Mouse (Mus musculus): Measurements from ENCODE around the gene Sorcs3.

Gene Sorcs3

DNA sequence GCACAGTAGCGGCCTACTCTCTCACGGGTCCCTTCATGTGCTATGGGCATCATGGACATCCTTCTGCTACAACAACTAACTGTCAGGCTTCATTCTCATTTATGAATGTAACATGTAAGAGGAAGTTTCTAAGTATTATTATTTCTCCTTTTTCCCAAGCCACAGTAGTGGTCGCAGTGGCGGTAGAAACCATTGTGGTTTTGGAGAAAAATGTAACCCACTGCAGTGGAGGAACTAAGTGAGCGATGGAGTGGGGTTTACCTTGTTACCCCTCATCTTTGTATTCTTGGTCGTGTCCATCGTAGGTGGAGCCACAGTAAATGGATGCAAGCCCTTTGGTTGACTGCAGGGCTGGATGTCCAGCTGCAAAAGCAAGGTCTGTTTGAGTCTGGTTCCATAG is 318.0 kb downstream of the Sorcs3 start:
- DNase-seq (ENCODE audit: low read depth, low spot score), result no peak

DNA sequence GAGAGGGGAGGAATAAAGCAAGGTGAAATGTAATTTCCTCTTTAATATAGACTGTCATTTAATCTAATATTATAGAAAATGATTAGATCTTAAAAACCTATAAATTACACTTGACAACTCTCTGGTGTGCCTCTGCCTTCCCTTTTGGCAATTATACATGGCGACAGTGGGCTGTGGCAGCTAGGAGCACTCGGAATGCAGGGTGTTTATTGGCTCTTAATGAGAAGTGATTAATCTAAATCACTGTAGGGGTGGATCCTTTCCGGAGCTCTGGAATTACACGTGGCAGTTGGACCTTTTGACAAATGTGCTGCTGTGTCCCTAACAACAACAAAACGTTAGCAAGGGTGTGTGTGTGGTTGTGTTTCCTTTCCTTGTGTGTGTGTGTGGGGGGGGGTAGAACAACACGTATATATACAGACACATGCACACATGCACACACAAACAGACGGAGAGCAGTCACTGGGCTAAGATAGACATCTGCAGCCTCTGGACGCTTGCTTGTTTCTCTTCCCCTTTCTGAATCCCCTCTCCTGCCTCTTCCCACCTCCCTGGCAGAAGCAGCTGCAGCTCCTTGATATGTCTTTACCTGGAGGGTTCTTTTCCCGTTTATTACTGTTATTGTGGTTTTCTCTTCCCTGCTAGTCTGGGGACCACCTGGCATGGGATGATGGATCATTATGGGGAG is 318.8 kb downstream of the Sorcs3 start:
- no peak for DNase-seq (ENCODE audit: low read depth, low spot score)

DNA sequence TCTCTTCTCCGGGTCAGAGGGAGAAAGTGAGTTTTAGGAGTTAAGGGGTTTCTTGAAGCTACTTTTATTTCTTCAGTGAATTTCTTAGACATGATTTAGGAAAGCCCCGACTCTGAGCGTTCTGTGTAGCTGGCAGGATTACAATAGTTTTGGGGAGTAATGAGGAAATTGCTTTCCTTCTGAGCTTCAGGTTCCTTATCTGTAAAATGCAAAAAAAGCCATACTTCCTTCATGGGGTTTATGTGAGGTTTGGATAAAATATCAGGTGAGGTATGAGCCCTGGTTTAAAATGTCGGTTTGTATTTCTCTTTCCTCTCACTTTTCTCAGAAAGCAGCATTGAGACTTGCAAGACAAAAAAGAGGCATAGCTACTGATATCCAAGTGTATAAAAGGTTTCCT is 327.8 kb downstream of the Sorcs3 start:
- no peak for DNase-seq (ENCODE audit: low read depth, low spot score)

DNA sequence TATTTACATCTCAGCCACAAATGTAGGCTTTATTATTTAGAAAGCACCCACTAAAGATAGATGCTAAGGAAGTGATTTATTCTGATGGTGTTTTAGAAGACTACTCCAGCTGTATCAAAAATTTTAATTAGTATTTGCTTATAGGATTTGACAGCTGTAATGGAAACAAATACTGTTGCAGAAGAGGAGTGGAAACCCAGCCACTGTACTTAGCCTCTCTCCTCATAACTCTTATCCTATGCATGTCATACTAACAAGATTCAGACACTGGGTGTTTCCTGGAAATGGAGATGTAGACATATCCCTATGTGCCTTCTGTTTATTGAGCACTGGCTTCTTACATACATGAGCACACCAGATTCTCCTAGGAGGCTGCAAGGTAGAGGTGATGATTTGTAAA is 338.5 kb downstream of the Sorcs3 start:
- no peak for DNase-seq (ENCODE audit: low read depth, low spot score)

DNA sequence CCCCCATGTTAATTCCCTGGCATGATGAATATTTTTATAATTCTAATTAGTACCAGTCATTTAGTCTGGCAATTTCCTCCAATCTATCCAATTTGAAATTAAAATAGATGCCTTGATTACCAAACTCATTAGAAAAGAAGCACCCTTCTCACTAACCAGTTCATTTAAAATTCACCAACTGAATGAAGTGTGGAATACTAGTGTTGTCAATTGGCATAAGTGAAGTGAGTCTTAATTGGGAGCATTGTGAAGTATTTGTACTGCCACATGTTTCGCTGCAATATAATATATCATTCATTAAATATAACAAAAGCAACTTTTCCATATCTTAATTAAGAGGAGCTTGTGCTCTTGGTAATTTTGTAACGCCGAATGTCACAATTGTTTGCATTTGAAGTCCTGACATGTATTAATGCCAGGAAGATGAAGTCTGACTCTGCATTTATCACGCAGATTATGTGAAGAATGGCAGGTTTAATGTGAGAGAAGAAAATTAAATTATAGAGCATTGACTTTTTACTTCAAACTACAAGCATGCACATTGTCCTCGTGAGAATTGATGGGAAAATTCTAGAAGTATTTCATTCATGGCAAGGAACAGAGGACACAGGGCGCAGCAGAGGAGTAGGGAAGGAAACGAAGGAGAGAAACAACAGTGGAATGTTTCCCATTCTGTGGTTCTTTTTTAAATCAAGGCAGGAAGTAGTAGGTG is 339.8 kb downstream of the Sorcs3 start:
- DNase-seq (ENCODE audit: low read depth, low spot score), result no peak

DNA sequence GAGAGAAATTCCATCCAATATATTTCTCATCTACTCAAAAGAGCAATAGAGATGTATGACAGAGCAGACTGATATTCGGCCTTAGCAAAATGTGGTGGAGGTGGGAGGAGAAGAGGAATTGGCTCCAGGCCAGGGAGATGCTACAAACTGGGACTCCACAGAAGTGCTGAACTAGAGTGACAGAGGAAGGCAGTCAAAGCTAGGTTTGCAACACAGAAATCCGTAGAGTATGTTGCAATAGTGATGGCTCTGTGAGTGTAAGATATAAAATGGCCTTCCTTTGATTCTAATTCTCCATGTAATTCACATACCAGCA is 340.3 kb downstream of the Sorcs3 start:
- DNase-seq (ENCODE audit: low read depth, low spot score), result no peak

DNA sequence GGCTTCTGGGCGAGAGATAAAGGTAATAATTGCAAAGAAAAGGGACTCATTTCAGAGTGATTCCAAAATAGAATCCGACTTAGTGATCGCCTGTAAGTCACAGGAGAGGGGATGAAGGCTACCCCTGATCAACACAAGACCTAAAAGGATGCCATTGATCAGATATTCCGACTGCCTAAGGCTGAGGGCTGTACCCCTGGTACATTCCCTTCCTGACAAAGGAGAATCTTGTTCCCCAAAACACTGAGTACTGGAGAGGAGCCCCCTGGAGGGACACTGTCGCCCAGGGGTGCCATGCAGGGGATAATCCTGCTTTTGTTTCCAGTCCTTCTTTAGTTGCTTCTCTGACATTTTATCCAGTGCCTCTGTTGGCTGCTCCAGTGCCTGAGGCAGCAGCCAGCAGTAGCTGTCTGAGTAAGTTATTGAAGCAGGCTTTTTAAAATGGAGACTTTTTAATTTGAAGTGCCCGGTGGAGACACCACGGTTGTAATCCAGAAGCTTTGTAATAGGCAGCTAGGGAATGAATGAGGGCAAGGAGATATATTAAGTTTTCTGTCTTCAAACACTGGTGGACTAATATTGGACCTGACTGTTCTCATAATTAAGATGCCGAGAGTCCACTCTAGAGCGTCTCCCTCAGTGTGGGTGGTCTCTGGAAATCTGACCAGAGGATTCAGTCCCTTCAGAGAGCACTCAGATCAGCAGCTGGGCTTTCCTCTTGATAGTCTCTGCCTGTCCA is 342.5 kb downstream of the Sorcs3 start:
- DNase-seq (ENCODE audit: low read depth, low spot score), result no peak

DNA sequence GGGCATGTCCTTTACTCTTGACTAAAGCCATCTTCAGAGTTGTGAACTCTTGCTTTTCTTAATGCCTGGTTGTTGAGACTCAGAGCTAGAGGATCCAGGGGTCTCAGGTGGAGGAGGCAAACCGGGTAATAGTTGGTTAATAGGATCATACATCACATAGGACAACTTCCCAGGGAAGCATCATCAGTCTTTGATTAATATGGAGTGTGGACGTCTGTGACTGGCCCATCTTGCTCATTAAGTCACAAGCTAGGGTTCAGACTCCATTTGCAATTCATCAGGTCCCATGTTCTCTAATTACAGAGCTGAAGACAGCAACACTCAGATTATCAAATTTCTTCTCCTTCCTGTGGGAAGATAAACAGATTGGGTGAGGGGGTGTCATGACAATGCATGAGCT is 353.6 kb downstream of the Sorcs3 start:
- no peak for DNase-seq (ENCODE audit: low read depth, low spot score)

DNA sequence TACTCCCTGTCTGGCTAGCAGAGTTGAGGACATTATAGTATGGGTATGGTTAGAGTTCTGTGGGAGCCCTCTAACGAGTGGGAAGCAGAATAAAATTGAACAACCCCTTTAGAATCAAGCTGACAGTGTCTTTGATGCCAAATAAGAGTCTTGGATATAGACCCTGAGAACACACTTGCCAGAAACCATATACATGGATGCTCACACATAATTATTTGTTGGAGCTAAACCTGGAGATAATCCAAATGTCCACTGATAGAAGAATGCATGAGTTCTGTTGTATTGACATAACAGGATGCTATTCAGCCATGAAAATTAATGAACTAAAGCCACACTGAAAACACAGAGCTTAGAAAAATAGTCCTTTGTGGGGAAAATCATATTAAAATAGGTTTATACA is 369.9 kb downstream of the Sorcs3 start:
- DNase-seq (ENCODE audit: low read depth, low spot score), result no peak

DNA sequence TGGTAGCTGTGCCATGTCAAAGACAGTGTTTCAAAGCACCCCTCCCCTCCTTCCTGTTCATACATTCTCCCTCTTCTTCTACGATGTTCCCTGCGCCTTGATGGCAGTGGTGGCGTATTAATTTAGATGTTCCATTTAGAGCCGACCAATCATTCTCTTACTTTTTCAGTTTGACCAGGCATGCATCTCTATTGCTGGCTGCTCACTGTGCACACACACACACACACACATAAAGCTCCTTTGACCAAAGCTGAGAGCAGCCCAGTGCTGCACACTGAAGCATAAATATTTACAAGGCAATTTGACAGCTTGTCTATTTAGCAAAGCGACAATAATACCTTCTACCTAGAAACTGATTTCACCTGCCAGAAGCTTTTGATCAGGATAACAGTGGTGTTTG is 371.3 kb downstream of the Sorcs3 start:
- DNase-seq (ENCODE audit: low read depth, low spot score), result no peak

DNA sequence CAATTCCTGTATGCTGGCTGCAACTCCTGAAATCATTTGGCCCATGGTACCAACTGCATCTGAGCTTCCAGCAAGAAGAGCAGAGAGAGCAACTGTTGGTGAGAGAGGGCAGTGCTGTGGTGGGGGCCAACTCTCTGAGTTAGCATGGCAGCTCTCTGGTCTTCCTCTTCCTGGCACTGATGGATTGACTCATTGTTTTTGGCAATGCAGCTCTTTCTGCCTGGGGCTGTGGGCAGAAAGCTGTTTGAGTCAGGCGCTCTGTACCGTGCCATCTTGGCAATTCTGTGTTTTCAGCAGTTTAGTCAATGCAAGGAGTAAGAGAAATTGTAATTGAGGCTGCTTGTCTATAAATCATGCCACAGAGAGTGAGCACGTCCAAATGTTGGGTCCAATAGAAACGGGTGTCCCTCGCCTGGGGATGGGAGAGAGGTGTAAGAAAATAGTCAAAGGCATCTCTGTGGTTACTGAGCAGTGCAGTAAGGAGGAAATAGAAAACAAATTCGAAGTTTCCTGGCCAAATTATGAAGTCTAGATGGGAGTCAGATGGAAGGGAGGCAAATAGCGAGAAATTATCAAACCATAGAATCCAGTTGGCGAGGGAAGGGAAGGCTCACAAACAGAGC is 379.2 kb downstream of the Sorcs3 start:
- DNase-seq (ENCODE audit: low read depth, low spot score), result no peak

DNA sequence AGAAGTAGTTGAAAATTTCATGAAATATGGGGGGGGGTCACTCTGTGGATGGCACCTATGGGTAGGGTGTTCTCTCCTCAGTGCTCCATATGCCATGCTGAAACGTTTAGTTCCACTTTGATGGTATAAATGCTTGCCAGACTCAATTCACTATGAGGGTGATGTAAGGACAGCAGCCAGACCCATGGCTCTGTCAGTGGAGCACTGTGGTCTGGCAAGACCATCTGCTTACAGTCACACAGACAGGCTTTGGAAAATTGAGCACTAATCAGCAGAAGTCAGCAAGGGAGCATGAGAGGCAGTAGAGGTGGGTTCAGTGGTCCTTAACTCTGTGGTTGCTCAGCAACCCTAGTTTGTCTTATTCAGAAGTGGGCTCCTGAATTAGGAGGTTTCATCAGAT is 411.1 kb downstream of the Sorcs3 start:
- DNase-seq (ENCODE audit: low read depth, low spot score), result no peak

DNA sequence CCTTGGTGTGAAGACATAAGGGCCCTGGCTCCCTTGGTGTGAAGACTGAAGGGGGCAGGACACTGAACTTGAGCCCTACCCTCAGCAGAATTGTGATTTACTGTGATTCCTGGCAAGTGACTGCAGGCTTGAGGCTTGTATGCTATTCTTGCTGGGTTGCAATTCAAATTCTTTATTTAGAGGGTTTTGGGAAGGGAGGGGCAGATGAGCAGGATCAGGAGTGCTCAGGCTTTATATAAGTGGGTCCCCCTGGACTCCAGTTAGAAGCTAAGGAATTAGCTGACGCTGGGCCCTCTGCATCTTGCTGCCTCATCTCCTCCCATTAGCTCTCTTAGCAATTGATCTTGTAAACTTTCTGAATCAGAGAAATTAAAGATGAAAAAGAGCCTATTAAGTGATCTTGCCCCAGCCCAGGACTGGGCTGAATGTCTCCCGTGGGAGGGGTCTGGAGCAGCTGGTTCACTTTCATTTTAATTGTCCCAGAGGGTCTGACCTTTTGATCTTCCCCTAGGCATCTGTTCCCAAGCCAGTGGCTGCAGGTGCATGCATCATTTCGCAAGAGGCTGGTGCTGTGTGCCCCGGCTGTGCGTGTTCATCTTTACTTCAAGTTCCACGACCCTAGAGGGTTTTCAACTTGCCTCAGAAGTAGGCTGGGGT is 425.0 kb downstream of the Sorcs3 start:
- peak; percentile 5 for DNase-seq (ENCODE audit: low read depth, low spot score)

DNA sequence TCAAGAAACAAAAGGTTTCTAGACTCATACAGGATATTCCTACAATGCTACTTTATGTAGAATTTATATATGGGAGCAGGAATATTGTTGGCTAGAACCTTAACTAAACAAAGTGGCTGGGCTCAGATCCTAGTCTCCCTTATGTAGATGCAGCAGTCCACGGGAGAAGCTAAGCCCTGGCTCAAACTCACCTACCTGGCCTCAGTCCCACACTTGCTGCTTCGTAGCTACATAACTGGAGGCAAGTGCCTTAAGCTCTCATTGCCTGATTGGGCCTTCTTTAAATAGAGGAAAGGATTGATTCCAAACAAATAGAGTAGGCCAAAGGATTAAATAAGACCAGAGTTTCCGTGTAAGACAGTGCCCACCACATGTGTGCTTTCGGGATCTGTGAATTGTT is 436.7 kb downstream of the Sorcs3 start:
- no peak for DNase-seq (ENCODE audit: low read depth, low spot score)

DNA sequence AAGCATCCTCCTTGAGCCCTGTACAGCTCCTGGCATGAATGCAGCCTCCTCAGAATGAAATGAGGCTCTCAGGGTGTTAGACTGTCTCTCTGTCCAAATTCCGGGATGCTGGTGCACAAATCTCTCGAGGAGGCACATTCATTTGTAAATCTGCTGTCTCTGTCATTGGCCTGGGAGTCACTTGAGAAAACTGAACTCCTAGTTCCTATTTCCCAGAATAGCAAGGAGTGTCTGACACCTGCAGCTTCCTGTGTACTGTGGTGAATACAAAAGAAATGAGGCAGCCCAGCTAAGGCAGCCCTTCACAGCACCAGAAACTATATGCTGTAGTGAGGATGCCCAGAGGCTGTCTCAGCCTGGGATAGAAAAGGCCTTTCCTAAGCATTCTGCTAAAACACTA is 444.1 kb downstream of the Sorcs3 start:
- DNase-seq (ENCODE audit: low read depth, low spot score), result no peak

DNA sequence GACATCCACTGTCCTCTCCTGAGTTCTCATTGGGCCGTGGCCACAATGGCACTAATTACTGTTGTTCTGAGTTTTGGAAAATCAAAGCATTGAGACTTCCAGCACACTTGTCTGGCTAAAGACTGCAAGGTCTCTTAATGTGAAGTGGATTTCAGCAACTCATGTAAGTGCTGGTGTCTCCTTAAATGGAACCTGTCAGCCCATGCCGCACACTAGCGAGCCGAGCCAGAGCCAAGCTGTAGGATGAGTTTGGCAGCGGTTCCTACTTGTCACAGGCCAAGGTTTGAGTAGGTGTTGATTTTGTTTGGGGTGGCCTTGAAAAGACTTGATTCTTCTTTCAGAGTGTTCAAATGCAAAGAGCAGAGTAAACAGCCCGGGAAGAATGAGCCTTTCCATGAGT is 445.8 kb downstream of the Sorcs3 start:
- no peak for DNase-seq (ENCODE audit: low read depth, low spot score)

DNA sequence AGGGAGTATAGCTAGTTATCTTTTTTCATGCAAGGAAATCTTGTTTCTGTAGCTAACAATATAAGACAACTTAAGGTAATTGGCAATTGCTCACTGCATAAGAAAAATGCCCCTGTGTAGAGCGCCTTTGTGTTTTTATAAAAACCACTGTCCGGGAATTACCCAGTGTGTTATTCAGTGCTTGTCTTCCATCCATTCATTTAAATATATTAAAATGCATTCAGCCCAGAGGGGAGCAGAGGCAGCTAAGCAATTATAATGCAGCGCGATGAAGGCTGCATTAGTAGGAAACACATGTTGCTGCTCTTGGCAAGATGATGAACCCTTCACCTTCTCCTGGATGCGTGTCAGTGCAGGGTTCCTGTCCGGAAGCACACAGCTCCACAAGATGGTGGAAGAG is 454.4 kb downstream of the Sorcs3 start:
- DNase-seq (ENCODE audit: low read depth, low spot score), result no peak

DNA sequence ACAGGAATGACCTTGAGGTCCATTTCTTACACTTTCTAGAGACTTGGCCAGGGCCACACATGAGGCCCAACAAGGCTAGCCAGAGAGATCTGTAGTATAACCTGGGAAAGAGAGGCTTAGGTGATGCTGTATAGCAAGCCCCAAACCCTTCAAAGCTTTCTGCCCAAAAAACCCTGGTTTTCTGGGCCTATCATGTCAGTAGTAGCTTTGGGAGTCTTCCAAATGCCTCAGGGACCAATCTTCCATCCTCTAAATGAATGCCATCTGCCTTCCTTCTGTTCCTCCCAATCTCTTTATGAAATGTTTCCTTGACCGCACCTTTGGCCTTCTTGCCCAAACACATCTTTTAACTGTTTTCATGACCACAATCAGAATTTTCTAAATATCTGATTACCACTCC is 474.1 kb downstream of the Sorcs3 start:
- DNase-seq (ENCODE audit: low read depth, low spot score), result no peak

DNA sequence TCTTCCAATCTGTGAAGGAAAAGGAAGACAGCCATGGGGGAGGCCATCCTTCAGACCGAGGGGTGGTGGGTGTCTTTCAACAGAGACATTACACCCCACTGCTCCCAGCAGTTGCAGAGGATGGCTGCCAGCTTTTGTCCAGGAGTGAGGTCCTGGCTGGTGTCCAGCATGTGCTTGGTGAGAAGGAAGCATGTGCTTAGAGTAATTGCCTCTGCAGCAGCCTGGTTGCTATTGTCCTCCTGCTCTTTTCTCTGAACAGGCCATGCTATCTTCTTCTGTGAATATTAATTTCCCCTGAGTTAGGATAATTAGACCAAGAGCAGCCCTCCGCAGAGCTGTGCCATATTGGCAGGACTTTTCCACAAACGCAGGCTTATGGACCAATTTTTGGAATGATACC is 476.7 kb downstream of the Sorcs3 start:
- no peak for DNase-seq (ENCODE audit: low read depth, low spot score)

DNA sequence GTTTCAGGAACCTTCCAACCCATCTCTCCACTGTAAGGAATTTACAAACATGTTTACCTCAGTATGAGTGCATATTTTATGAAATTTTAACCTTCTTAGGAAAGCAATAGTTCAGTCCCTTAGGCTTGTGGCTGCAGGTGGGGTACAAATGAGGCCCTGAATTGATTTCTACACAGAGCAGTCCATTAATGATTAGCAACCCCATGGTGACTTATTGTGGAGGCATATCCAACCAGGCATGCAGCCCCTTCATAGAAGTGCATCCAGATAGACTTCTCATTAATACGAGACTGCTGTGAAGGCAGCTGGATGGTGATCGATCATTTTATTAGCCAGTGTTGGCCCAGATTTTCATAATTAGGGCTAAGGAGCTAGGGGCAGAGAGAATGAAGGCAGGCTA is 480.5 kb downstream of the Sorcs3 start:
- no peak for DNase-seq (ENCODE audit: low read depth, low spot score)

DNA sequence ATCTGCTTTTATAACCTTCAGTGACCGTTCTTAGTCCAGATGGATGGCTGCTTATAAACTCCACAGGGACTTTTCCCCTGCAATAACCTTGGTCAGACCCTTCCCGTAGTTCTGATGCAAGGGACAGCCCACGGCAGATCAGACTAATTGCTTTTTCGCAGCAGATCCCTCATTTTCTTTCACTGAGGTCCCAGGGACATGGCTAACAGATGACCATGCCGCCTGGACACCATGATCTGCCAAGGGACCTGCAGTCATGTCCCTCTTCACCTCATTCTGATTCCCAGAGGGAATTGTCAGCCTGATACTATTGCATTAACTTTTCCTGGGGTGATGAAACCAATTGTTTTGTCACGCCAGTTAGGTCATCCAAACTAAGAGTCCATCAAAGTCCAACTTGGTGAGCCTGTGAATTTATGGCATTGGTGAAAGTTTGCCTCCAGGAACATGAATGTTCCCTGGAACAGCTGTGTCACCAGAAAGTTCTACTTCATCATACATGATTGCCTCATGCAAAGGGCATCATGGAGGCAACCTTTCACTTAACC is 494.4 kb downstream of the Sorcs3 start:
- DNase-seq (ENCODE audit: low read depth, low spot score), result no peak

DNA sequence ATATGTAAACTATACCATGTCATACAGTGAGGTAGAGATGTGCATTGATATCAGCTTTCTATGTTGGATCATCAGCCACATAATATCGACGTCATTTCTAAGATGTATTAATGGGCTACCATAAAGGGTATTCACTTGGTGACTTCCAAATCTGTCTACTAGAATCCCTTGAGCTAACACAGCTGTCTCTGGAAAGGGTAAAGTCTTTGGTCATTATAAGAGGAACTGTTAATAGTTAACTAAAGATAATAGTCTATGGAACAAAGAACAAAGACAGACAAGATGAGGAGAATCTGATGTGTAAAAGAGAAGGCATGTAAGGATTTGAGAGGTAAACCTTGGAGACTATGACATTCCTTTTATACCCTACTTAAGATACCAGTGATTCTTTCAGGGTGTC is 497.9 kb downstream of the Sorcs3 start:
- DNase-seq (ENCODE audit: low read depth, low spot score), result no peak

Data from embryo, embryonic 11.5 days (tissue).